25 mouse cellular contexts compared by ENCODE assay signal in genomic region chr13:49053333-49053732, GRCm38 (mm10).
DNase-seq lines count a peak whose midpoint lies in the region; ATAC-seq and TF ChIP-seq lines count a peak whose summit lies in the region.
"Had no signal": no experiment of that assay in that cellular context is flagged by ENCODE, and none has a peak within 500 bp of the region (broad histone marks: within the 10 kb centered on the region; RNA-seq: fewer than 3 reads in every experiment).

No protein-coding gene starts in this region.

- WGBS in thymus, adult 2 months, result 7% methylated on average over 2 of the region's 2 CpGs
- WGBS in forebrain, embryonic 12.5 days, result 91% methylated on average over 2 of the region's 2 CpGs

- no peak for ATAC-seq in forebrain, embryonic 12.5 days (ENCODE audit: low FRiP score)
- ATAC-seq: forebrain, embryonic 15.5 days; intestine, embryonic 15.5 days; liver, embryonic 12.5 days had no signal

- H3K9ac ChIP-seq in forebrain, embryonic 12.5 days, result no peak overlapping the region
- H3K9ac ChIP-seq: forebrain, embryonic 15.5 days; heart, embryonic 13.5 days; hindbrain, embryonic 14.5 days; intestine, embryonic 15.5 days; kidney, embryonic 15.5 days; limb, embryonic 13.5 days; liver, embryonic 12.5 days; midbrain, embryonic 12.5 days; neural tube, embryonic 12.5 days; stomach, embryonic 15.5 days had no signal

- no peak overlapping the region for H3K4me2 ChIP-seq in forebrain, embryonic 12.5 days
- H3K4me2 ChIP-seq: forebrain, embryonic 15.5 days; heart, embryonic 13.5 days; hindbrain, embryonic 14.5 days; intestine, embryonic 15.5 days; kidney, embryonic 15.5 days; limb, embryonic 13.5 days; liver, embryonic 12.5 days; midbrain, embryonic 12.5 days; neural tube, embryonic 12.5 days; stomach, embryonic 15.5 days had no signal

- no peaks in the 10 kb centered on the region for H3K9me3 ChIP-seq in forebrain, embryonic 12.5 days
- H3K9me3 ChIP-seq: forebrain, embryonic 15.5 days; heart, embryonic 13.5 days; intestine, embryonic 15.5 days; kidney, embryonic 15.5 days; limb, embryonic 13.5 days; liver, embryonic 12.5 days; midbrain, embryonic 12.5 days; neural tube, embryonic 12.5 days; stomach, embryonic 15.5 days had no signal

- H3K36me3 ChIP-seq in thymus, adult 2 months (ENCODE audit: control insufficient read depth, insufficient read depth, low read length), result no peaks in the 10 kb centered on the region
- H3K36me3 ChIP-seq in forebrain, embryonic 12.5 days (replicated peaks), result peaks cover 36% of the 10 kb centered on the region
- H3K36me3 ChIP-seq: heart, embryonic 13.5 days; kidney, embryonic 15.5 days; limb, embryonic 13.5 days; liver, embryonic 12.5 days; stomach, embryonic 15.5 days had no signal

- H3K4me1 ChIP-seq in thymus, adult 2 months (replicated peaks; ENCODE audit: control insufficient read depth, insufficient read depth, low read length), result peaks cover 28% of the 10 kb centered on the region
- H3K4me1 ChIP-seq in forebrain, embryonic 12.5 days, result no peaks in the 10 kb centered on the region
- H3K4me1 ChIP-seq: forebrain, embryonic 15.5 days; heart, embryonic 13.5 days; intestine, embryonic 15.5 days; kidney, embryonic 15.5 days; limb, embryonic 13.5 days; liver, embryonic 12.5 days; midbrain, embryonic 12.5 days; neural tube, embryonic 12.5 days; stomach, embryonic 15.5 days had no signal

- peak overlapping the region; percentile 83 for H3K27ac ChIP-seq in thymus, adult 2 months (ENCODE audit: control insufficient read depth, insufficient read depth, low read length)
- no peak overlapping the region for H3K27ac ChIP-seq in forebrain, embryonic 12.5 days
- H3K27ac ChIP-seq: forebrain, embryonic 15.5 days; heart, embryonic 13.5 days; hindbrain, embryonic 14.5 days; intestine, embryonic 15.5 days; kidney, embryonic 15.5 days; limb, embryonic 13.5 days; liver, embryonic 12.5 days; midbrain, embryonic 12.5 days; neural tube, embryonic 12.5 days; stomach, embryonic 15.5 days had no signal

- peak; percentile 16 for DNase-seq in thymus, adult 2 months
- no peak for DNase-seq in thymus, adult 18-20 months
- peak; percentile 26 for DNase-seq in forelimb bud, embryonic 11.5 days (ENCODE audit: low read depth, low spot score)
- peak; percentile 61 for DNase-seq in thymus, postnatal 0 days (ENCODE audit: low spot score)
- DNase-seq in ovary, adult 18-20 months (ENCODE audit: low spot score), result no peak
- no peak for DNase-seq in natural killer cell, adult 2 months (ENCODE audit: low spot score in 2 of 2)
- DNase-seq: cerebellum, adult 18-20 months; cerebellum, postnatal 25 days; gastrocnemius, postnatal 10 days; kidney, postnatal 36 days; lung, adult 18-20 months; lung, postnatal 10 days; right cerebral cortex, adult 18-20 months; right cerebral cortex, postnatal 4 days had no signal

- no peak for TF ChIP-seq CTCF in thymus, adult 2 months (IDR thresholded peaks at IDR 0.05; ENCODE audit: borderline replicate concordance, control insufficient read depth, extremely low read depth, insufficient read depth, low read length, poor library complexity)

- H3K27me3 ChIP-seq in thymus, adult 2 months (ENCODE audit: control insufficient read depth, insufficient read depth, low read length), result no peaks in the 10 kb centered on the region
- no peaks in the 10 kb centered on the region for H3K27me3 ChIP-seq in forebrain, embryonic 12.5 days
- H3K27me3 ChIP-seq: forebrain, embryonic 15.5 days; intestine, embryonic 15.5 days; kidney, embryonic 15.5 days; limb, embryonic 13.5 days; midbrain, embryonic 12.5 days; neural tube, embryonic 12.5 days; stomach, embryonic 15.5 days had no signal

- H3K4me3 ChIP-seq in thymus, adult 2 months (ENCODE audit: control insufficient read depth, insufficient read depth, low read length), result no peak overlapping the region
- H3K4me3 ChIP-seq in forebrain, embryonic 12.5 days (replicated peaks), result no peak overlapping the region
- H3K4me3 ChIP-seq: forebrain, embryonic 15.5 days; heart, embryonic 13.5 days; intestine, embryonic 15.5 days; kidney, embryonic 15.5 days; limb, embryonic 13.5 days; liver, embryonic 12.5 days; midbrain, embryonic 12.5 days; neural tube, embryonic 12.5 days; stomach, embryonic 15.5 days had no signal

- TF ChIP-seq POLR2A in thymus, adult 2 months (IDR thresholded peaks at IDR 0.05; ENCODE audit: control insufficient read depth, extremely low read depth, insufficient read depth, low read length, poor library complexity), result no peak

Comparison
In these comparisons a context has a peak if more than half of its experiments do, and no peak if none do; other contexts are left out.
1. DNase-seq: peak in thymus, adult 2 months (single experiment), forelimb bud, embryonic 11.5 days (single experiment) and thymus, postnatal 0 days (single experiment); none in thymus, adult 18-20 months (0 of 2), ovary, adult 18-20 months (single experiment) and natural killer cell, adult 2 months (0 of 2).